Mouse (Mus musculus) heart, postnatal 0 days (tissue): ENCODE measurements at regions not wholly inside any gene's neighbourhood (a gene's known extent, or its start where the extent isn't known, plus 50 kb on each side); places are given as distances from the start of the nearest gene placed in this dataset.

Experiments used
- CTCF ChIP-seq: IDR thresholded peaks from 2 replicates; pipeline ENCODE4 v1.5.1; 2016; ENCODE audit warnings: antibody characterized with exemption, control low read depth, low read depth
- EP300 ChIP-seq: IDR thresholded peaks from 2 replicates; pipeline ENCODE4 v1.6.1; 2016; ENCODE audit warnings: antibody characterized with exemption, low read depth

DNA sequence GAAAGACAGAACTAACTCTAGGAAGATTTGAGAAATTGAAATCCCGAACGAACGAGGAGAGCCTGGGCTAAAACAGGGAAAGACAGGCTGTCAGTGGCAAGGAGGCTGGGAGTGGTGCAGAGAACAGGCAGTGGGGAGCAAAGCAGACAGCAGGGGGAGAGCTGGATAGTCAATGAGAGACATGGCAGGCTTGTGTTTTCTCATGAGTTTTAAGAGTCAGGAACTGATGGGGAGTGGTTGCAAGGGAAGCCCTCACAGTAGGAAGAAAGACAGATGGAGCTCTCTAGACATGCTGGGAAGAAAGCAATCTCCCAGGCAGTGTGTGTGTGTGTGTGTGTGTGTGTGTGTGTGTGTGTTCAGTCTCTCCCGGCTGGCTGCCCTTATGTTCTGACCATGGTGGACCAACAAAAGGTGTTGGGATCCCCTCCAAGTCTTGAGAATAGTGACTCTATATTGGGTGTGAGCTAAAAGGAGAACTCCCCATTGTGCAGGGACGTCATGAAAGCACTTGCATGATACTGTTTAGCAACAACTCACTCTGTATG lies 577.9 kb downstream of the Plcl1 start:
- no peak for TF ChIP-seq CTCF
- no peak for TF ChIP-seq EP300
